Mouse (Mus musculus): Measurements from ENCODE around the gene Tbc1d32. TPM values are rescaled to one million over a fixed set of nuclear protein-coding genes. Genes with fewer than 3 reads are reported as not detected.

The Tbc1d32 gene
- total RNA-seq, 2 experiments from 2014 or later = 4.0 to 4.6 TPM

DNA sequence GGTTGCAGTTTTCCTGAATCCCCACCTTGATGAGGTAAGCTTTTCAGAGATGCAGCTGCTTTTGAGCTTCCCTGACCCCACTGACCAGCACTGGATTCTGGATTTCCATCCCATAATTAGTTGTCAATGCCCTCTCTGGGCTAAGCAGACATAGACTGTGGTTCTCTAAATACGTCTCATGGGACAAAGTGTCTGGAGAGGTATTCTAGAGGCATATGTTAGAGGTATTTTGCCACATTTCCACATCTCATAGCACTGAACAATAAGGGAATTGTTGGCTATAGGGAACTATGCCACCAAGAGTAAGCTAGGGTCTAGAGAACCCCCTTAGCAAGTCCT is 121.5 kb downstream of the Tbc1d32 start:
- DNase-seq = no peak

DNA sequence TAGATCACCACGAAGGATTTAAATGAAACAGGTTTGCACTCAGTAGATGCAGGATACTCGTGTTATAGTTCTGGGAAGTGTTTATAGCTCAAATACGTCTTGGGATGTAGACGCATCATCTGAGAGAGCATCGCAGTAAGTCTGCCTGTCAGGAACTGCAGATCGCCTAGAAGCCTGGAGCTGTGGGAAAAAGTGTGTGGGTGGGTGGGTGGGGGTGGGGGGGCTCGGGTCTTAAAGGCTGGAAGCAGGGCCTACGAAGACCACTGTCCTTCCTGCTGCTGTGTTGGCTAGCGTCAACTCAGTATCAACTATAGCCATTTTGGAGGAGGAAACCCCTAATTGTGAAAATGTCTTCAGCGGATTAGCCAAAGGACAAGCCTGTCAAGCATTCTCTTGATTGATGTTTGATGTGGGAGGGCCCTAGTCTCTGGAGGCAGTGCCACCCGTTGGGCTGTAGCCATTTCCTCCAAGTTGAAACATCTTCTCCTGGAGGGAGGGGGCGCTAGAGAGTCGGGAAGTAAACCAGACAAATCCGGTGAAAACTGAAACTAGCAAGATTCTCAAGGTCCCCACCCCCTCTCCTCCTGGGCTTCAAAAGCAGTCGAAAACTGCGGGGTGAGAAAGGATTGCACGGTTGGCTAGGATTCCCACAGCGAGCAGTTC is 122.0 kb downstream of the Tbc1d32 start, which contains the start of gene Msl3l2:
Gene Msl3l2, plus strand, starts transcription at position 585 of the 663 bp plus-strand sequence.
- DNase-seq = peak; percentile 93 to 94

DNA sequence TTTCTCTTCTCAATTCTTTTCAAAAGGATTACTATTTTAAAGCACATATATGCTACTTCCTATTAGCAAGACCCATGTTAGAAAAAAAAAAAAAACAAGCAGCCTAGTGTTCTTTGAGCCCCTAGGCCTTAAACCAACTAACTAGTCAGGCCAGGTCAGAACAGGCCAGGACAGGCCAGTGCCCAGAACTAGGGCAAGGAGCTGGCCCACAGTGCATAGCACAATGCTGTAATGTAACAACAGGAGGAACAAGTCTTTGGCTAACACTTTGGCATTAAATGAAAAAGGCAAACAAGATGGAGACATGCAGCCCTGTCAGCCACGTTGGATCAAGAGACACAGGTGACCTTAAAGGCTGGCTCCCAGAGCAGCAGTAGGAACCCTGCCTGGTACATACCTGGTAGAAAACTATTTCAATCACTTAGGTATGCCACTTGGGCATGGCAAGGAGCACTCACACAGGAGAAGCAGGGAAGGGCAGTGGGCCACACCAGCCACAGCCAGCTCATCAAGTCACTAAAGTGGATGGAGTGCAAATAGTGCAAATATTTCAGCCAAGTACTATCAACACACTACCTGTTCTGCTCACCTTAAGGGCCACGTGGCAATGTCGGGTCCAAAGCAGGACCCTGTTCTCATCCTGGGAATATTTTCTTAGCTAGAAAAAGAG is 128.7 kb downstream of the Tbc1d32 start:
- no peak for DNase-seq

DNA sequence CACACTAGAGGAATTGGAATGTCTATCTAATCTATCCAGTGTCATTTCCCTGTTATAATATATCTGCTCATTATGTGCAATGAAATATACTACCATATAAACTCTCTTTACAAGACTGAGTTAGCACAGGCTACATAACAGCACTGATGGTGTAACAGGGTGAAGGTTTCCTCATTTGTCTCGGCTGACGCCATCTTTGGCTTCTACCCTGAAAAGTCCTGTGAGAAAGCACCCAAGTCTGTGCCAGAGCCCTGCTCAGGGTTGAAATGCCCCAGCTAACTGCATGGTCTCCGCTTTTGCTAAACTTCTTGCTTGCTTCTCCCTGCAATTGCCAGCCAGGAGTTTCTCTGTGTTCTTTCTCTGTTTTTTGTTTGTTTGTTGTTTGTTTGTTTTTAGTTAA is 129.4 kb downstream of the Tbc1d32 start:
- DNase-seq = no peak

DNA sequence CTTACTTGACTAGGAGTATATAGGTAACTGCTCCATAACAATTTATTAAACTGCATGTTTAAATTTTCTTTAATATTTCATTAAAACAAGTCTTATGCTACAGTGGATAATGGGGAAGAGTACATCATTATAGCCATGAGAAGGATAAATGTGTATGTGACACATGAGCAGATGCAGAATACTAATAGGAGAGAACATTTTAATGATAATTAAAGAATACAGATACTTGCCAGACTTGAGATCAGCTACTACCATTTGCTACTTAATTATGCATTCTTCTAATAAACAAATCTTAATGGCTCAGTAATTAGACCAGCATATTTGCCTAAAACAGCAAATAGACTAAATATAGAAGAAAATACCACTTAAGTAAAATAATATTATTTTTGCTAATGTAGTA is 131.7 kb downstream of the Tbc1d32 start:
- DNase-seq = no peak

DNA sequence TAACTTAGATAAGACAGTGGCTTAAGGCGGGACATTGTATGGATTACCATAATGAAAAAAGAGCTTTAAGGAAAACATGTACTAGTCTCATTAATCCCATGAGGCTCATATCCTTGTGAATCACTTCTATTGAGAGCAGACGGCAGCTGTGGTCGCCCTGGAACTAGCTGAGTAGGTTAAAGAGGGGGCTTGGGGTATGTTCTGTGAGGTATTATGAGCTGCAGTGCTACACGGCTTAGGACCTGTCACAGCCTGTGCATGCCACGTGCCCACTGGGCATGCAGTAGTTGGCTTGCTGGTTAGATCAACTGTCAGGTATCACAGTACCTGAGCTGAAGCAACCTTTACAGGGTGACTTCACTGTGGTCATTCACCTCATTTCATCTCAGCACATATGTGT is 133.9 kb downstream of the Tbc1d32 start:
- no peak for DNase-seq

DNA sequence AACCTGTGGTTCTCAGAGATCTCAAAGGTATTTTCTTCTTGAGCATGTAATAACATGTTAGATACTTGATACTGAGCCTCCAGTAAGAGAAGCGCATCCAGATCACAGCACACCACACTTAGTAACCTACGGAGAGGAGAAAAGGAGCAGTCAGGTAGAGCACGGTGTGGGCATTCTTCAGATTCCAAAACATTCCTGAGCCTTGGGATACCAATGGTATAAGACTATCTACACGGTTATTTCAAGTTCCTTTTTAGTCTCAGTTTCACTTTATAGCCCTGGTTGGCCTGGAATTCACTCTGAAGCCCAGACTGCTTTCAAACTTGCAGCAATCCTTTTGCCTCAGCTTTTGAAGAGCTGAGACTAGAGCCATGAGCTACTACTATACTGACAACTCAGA is 138.8 kb downstream of the Tbc1d32 start:
- DNase-seq = no peak

DNA sequence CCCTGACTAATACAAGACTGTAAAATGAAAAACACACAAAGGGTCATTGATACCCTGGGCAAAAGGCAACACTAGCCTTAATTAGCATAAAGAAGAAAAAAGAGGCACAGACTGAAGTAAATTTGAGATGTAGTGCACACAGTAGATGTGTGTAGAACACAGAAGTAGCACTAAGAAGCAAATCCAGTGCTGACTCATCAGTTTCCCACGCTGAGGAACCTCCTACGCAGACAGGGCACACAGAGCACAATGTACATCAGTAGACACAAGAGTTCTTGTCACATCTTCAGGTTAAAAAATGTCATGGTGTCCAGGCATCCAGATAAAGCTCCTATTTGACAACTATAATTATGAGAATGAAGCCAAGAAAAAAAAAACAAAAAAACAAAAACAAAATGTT is 165.7 kb downstream of the Tbc1d32 start:
- DNase-seq = no peak

DNA sequence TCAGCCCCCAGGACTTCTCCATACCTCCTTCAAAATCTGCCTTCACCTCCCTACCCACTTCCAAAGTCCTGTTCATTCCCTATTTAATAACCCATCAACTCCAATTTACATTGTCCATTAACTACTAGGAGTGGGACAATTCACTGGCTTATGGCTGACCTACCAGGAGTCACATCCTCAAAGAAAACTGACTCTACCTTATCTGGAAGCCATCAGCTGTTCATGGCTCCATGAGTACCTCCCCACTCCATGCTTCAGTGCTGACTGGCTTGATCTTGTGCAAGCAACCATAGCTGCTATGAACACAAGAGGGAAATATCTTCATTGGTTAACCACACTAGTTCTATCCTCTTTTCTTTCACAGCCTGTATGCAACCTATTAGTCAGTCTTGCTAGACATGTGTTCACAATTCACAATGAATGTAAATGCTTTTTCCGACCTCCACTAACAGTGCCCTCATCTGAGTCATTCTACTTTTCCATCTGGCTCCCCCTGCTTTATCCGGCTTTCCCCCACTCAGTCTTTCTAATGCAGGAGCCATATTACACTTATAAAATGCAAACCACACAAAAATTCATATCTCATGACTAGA is 167.2 kb downstream of the Tbc1d32 start:
- no peak for DNase-seq

DNA sequence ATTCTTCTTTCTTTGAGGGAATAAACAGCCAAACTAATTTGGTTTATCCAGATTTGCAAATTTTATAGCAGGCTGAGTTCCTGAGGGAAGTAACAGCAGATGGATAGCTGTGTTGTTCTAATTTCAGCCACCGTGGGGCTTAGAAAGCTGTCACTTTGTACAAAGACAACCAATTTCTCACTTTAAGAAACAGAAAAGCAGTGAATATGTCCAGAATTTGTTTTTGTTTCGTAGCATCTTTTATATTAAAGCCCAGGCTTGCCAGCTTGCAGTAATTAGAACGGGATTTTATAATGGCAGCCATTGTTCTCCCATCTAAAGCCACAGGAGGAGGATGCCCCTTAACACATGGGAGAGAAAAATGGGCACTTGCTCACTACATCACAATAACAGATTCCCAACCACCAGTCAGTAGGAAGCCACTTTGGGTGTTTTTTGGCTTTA is 169.5 kb downstream of the Tbc1d32 start:
- no peak for DNase-seq

DNA sequence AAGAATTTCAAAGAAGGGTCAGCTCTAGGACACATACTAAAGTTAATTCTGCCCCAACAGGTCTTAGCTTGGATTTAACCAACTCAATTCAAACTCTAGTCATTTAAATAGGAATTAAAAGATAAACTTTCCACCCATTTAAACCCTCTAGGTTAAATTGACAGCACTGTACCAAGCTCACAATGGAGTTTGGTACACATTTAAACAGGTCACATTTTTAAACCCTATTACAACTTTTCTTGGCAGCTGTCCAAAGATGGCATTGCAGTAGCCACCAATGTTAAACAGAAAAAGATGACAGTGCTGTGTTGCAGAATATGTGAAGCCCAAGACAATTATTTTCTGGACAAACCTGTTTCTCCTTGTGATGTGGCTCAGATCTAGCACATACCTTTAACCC is 203.1 kb downstream of the Tbc1d32 start:
- no peak for DNase-seq

DNA sequence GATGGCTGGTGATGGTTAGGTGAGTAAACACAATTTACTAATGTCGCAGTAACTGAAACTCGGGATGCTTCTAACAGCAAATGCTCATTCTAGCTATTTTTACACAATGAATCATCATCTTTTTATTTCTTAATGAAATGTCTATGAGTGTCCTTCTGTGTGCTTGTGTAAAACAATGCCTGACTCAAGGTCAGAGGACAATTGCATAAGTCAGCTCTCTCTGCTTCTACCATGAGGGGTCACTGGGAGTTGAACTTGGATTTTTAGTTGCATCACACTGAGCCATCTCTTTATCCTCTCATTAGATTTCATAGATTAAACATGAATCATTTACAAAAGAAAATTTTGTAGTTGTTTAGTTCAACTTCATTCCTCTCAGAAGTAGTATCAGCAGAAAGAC is 203.9 kb downstream of the Tbc1d32 start:
- no peak for DNase-seq

DNA sequence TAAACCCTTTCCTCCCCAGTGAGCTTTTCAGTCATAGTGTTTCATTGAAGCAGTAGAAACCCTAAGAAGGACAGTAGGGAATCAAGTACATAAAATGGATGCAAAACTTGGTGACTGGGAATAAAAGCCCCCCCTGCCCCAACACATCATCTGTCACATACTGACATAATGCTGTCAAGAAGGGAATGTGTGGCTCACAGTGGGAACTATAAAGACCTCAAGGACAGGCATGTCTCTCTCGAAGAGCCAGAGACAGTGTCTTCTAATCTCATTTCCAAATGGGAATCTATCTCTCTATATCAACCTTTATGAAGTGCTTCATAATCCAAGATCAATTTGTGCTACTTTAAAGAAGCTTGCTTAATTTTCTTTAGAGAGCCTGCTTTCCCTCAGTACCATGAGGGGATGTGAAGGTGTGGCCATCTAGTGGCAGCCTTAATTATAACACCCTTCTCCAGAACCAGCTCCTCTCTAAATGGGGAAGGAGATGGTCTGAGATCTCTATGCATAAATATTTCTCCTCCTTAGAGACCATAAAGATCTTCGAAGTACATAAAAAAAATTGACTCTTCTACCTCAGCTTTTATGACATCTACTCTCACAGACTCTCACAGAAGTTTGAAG is 248.5 kb downstream of the Tbc1d32 start:
- peak; percentile 6 to 44 for DNase-seq

DNA sequence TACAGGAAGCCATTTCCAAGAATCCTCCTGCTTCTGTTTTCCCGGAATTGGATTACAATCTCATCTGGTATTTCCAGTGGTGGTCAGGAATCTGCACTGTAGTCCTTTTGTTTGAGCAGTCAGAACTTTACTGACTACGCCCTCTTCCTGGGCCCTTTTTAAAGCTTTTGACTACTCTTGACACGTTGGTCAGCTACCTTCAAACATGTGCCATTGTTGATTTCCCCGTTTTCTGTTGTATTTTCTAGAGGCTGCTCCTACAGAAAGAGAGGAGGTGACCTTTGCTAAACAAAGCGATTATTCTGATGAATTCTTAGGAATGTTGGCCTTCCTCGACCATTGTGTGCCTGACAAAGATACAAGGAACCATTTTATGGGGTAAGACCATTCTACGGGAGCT is 250.5 kb downstream of the Tbc1d32 start:
- DNase-seq = no peak

Other genes with a start within 250 kb of the Tbc1d32 start
- gene Msl3l2, start 121.8 kb downstream of the Tbc1d32 start, total RNA-seq (2021) = 1 to 10 TPM; 1.8 to 2.3 TPM
- 100 to 1,000 TPM; 408 to 455 TPM for gene Gja1, start 148.6 kb upstream of the Tbc1d32 start, total RNA-seq (2021)